Mouse (Mus musculus) ES-E14 (cell line): ENCODE results near the gene Hsd17b14.

Source experiments
- CHD2 ChIP-seq: IDR thresholded peaks from 2 replicates; pipeline ENCODE4 v1.6.1; 2014; ENCODE audit warnings: mild to moderate bottlenecking, low read depth, low read length, inconsistent platforms
- MAFK ChIP-seq: IDR thresholded peaks from 2 replicates; pipeline ENCODE4 v1.6.1; 2014; ENCODE audit warnings: mild to moderate bottlenecking, low read depth, low read length, inconsistent platforms; ENCODE audit not compliant: insufficient read depth
- ZC3H11A ChIP-seq: IDR thresholded peaks from 2 replicates; pipeline ENCODE4 v1.6.1; 2012; ENCODE audit warnings: low read depth, mild to moderate bottlenecking, inconsistent platforms, low read length, borderline replicate concordance

DNA sequence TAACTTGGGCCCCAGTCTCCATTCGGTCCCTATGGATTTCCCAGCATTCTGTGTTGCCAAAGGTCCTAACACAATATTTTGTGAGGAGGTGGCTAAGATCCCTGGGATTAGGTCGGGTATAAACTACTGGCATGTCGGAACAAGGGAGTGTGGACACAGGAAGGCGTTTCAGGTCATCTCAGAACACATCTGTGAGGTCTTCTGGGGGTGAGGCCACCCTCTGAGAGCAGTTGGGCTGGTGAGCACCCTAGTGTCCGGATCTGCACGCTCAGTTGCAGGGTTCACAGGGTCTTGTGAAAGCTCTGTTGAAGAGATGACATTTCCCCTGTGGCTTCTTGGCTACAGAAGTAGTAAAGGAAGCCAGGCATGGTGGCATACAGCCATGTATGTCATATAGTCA lies 31.2 kb downstream of the Hsd17b14 start:
- no peak for TF ChIP-seq CHD2
- no peak for TF ChIP-seq ZC3H11A
- no peak for TF ChIP-seq MAFK
